Mouse (Mus musculus) bone marrow, adult 2 months (tissue): ENCODE measurements around the gene Ntrk3.

ENCODE experiments used
- CTCF ChIP-seq: fragments of 200-500 bp; IDR thresholded peaks from 2 replicates; pipeline ENCODE4 v1.5.1; 2011; ENCODE audit warnings: low read length, control low read depth; ENCODE audit not compliant: control insufficient read depth, insufficient read depth
- POLR2A ChIP-seq: fragments of 200-500 bp; IDR thresholded peaks from 2 replicates; pipeline ENCODE4 v1.6.1; 2011; ENCODE audit warnings: low read depth, mild to moderate bottlenecking, control low read depth, low read length, borderline replicate concordance; ENCODE audit not compliant: control insufficient read depth

- TF ChIP-seq POLR2A (no peak), CTCF (no peak)
Observed at GRCm38 (mm10) chr7:78763801-78764200, 26.0 kb upstream of the Ntrk3 start.
